Mouse (Mus musculus) layer of hippocampus, adult 8-10 months (tissue): ENCODE data around the gene Mmp15. TPM values are rescaled to one million over a fixed set of nuclear protein-coding genes. Genes with fewer than 3 reads are reported as not detected.

Experiments used
- DNase-seq, 2 experiments: peaks; one replicate each; pipeline ENCODE4 v3.0.0; 2022; ENCODE audit warnings: low spot score in 2 of 2
- total RNA-seq, 4 experiments: library from RNA; stranded (reverse); gene quantifications; 2 replicates each; pipeline ENCODE4 v1.2.4; 2022

Gene Mmp15
- total RNA-seq, 4 experiments from 2014 or later, result 13.6 to 14.9 (median 14.8) TPM

GRCm38 (mm10) chr8:95341721-95342120 lies 10.3 kb upstream of the Mmp15 start:
- DNase-seq, result no peak

- no peak for DNase-seq
Measured at GRCm38 (mm10) chr8:95344668-95345067, 7.4 kb upstream of the Mmp15 start.

- DNase-seq, result peak; percentile 53 to 86
Measured at GRCm38 (mm10) chr8:95346643-95347545, 5.2 kb upstream of the Mmp15 start.

GRCm38 (mm10) chr8:95348356-95348755 lies 3.7 kb upstream of the Mmp15 start:
- no peak for DNase-seq

GRCm38 (mm10) chr8:95348811-95349630 lies 3.0 kb upstream of the Mmp15 start:
- DNase-seq, result peak; percentile 72 to 75

- DNase-seq, result no peak
Measured at GRCm38 (mm10) chr8:95351461-95351860, 607 bp upstream of the Mmp15 start.

GRCm38 (mm10) chr8:95352871-95353866 lies 1.1 kb downstream of the Mmp15 start:
- DNase-seq, result no peak

- no peak for DNase-seq
Measured at GRCm38 (mm10) chr8:95354606-95355005, 2.5 kb downstream of the Mmp15 start.

GRCm38 (mm10) chr8:95358550-95359411 lies 6.7 kb downstream of the Mmp15 start:
- DNase-seq, result no peak

- DNase-seq, result no peak
Measured at GRCm38 (mm10) chr8:95360181-95361015, 8.3 kb downstream of the Mmp15 start.

GRCm38 (mm10) chr8:95361016-95361341 lies 8.9 kb downstream of the Mmp15 start:
- DNase-seq, result no peak

GRCm38 (mm10) chr8:95362272-95362671 lies 10.2 kb downstream of the Mmp15 start:
- DNase-seq, result no peak

GRCm38 (mm10) chr8:95363849-95364248 lies 11.8 kb downstream of the Mmp15 start:
- DNase-seq, result no peak

GRCm38 (mm10) chr8:95369581-95370326 lies 17.7 kb downstream of the Mmp15 start:
- no peak for DNase-seq

GRCm38 (mm10) chr8:95373389-95374002 lies 21.4 kb downstream of the Mmp15 start:
- no peak for DNase-seq

- no peak for DNase-seq
Measured at GRCm38 (mm10) chr8:95374429-95374828, 22.4 kb downstream of the Mmp15 start.

GRCm38 (mm10) chr8:95375374-95375930 lies 23.4 kb downstream of the Mmp15 start:
- DNase-seq, result no peak
